18 mouse cellular contexts compared by ENCODE assay signal in genomic region chr6:85304966-85305365, GRCm38 (mm10).
"Had no signal": no experiment of that assay in that cellular context is flagged by ENCODE, and none has a peak within 500 bp of the region (broad histone marks: within the 10 kb centered on the region; RNA-seq: fewer than 3 reads in every experiment).

No protein-coding gene starts in this region.

- H3K27ac ChIP-seq: lung, embryonic 15.5 days; macrophage; midbrain, embryonic 13.5 days; midbrain, embryonic 15.5 days; neural tube, embryonic 12.5 days had no signal

- DNase-seq: liver, postnatal 0 days; lung, adult 2 months; lung, postnatal 14 days; lung, postnatal 36 days; retina, postnatal 1 day; right cerebral cortex, adult 18-20 months; right cerebral cortex, postnatal 25 days; right cerebral cortex, postnatal 4 days; spleen, adult 18-20 months; thymus, adult 18-20 months; thymus, postnatal 14 days; thymus, postnatal 36 days had no signal

- H3K4me3 ChIP-seq: lung, embryonic 15.5 days; megakaryocyte, embryonic 14.5 days; midbrain, embryonic 13.5 days; midbrain, embryonic 15.5 days; neural tube, embryonic 12.5 days had no signal
